Mouse (Mus musculus): Measurements from ENCODE around the gene Creld2. TPM values are rescaled to one million over a fixed set of nuclear protein-coding genes. Genes with fewer than 3 reads are reported as not detected.
A peak's percentile ranks its signal among the peaks of the same experiment; 100 is the strongest.

Creld2 gene
- polyA plus RNA-seq, 1 experiment from 2014 or later, result 81.7 TPM

GRCm38 (mm10) chr15:88867368-88868023, 48.0 kb downstream of the Creld2 start:
- Histone ChIP-seq H3K36me3 (ENCODE audit: control insufficient read depth, insufficient read depth, low read length) (peaks cover 12% of the 10 kb centered on the region), H3K4me2 (no peak overlapping the region), H3K9me3 (ENCODE audit: control insufficient read depth, low read length) (no peaks in the 10 kb centered on the region), H3K9ac (ENCODE audit: low read length) (no peak overlapping the region), H3K4me3 (ENCODE audit: low read depth, low read length) (no peak overlapping the region), H3K27ac (ENCODE audit: low read depth, low read length) (no peak overlapping the region), H3K4me1 (ENCODE audit: control insufficient read depth, insufficient read depth, low read length) (peaks cover 22% of the 10 kb centered on the region), H3K27me3 (ENCODE audit: control insufficient read depth, insufficient read depth, low read length) (no peaks in the 10 kb centered on the region)
- WGBS, result 44% methylated on average over 5 of the region's 5 CpGs
- no peak for ATAC-seq (ENCODE audit: low FRiP score)
- no peak for DNase-seq (ENCODE audit: low spot score, missing footprints)

- H3K9me3 ChIP-seq (ENCODE audit: control insufficient read depth, low read length), result no peaks in the 10 kb centered on the region
- H3K36me3 ChIP-seq (ENCODE audit: control insufficient read depth, insufficient read depth, low read length), result peaks cover 12% of the 10 kb centered on the region
- peaks cover 15% of the 10 kb centered on the region for H3K4me1 ChIP-seq (ENCODE audit: control insufficient read depth, insufficient read depth, low read length)
- 89% methylated on average over 6 of the region's 6 CpGs for whole genome bisulfite sequencing
- H3K9ac ChIP-seq (ENCODE audit: low read length), result no peak overlapping the region
- ATAC-seq (ENCODE audit: low FRiP score) (no peak), DNase-seq (ENCODE audit: low spot score, missing footprints) (no peak)
- H3K4me3 ChIP-seq (ENCODE audit: low read depth, low read length), result no peak overlapping the region
- H3K4me2 ChIP-seq, result no peak overlapping the region
- H3K27me3 ChIP-seq (ENCODE audit: control insufficient read depth, insufficient read depth, low read length), result no peaks in the 10 kb centered on the region
- H3K27ac ChIP-seq (ENCODE audit: low read depth, low read length), result no peak overlapping the region
These were observed 48.7 kb downstream of the Creld2 start for GRCm38 (mm10) chr15:88868024-88868742.

DNA sequence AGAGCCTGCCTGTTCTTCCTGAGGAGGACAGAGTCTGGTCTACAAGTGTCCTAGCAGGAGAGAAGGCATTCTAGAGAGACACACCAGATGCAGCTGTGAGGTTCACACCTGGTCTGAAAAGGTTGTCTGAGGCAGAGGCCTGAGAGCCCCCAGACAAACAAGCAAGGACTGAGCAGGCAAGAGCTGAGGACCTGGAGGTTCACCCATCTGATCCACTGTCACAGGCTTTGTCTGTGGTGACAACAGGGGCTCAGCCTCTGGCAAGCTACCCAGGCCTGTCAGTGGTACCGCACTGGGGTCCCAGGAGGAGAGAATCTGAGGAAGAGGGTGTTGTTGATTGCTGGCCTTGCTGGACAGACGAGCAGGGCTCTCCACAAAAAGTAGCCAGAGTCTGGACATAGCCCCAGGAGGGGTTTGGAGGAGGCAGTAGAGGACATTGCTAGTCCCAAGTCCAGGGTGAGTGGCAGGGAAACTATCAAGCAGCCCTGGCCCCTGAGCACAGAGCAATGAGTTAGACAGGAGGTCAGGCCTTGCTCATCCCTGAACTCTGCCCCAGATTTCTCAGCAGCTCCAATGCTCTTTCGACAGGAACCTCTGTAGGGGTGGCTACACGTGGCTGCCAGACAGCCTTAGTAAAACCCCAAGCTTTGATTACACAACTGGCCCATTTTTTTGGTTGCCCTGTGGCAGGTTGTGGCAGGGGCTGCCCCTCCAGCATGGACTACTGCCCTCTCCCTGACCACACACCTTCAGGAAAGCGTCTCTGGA, 51.2 kb downstream of the Creld2 start:
- Histone ChIP-seq H3K36me3 (ENCODE audit: control insufficient read depth, insufficient read depth, low read length) (no peaks in the 10 kb centered on the region; the same call in 1 of the 2 replicates), H3K4me3 (ENCODE audit: low read depth, low read length) (no peak overlapping the region), H3K27me3 (ENCODE audit: control insufficient read depth, insufficient read depth, low read length) (no peaks in the 10 kb centered on the region), H3K27ac (ENCODE audit: low read depth, low read length) (no peak overlapping the region), H3K9ac (ENCODE audit: low read length) (no peak overlapping the region), H3K4me1 (ENCODE audit: control insufficient read depth, insufficient read depth, low read length) (no peaks in the 10 kb centered on the region), H3K9me3 (ENCODE audit: control insufficient read depth, low read length) (no peaks in the 10 kb centered on the region), H3K4me2 (no peak overlapping the region)
- DNase-seq (ENCODE audit: low spot score, missing footprints) (no peak), ATAC-seq (ENCODE audit: low FRiP score) (no peak)
- WGBS, result 82% methylated on average over 5 of the region's 5 CpGs

DNA sequence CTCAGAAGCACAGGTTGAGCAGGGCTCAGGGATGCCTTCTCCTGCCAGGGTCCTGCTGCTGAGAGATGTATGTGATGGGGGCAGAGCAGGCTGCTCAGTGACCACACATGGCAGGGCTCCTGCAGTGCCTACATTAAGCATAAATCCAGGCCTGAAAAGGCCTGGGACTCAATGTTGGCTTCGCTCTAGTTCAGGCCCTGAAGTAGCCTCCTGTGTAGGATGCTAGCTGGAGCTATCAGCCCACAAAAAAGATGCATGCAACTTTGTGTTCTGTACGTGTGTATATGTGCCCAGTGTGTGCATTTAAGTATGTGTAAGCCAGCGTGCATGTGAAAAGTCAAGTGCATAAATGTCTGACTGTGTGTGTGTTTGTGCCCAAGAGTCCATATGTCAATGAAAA, 54.6 kb downstream of the Creld2 start:
- ATAC-seq (ENCODE audit: low FRiP score), result no peak
- H3K4me1 ChIP-seq (ENCODE audit: control insufficient read depth, insufficient read depth, low read length), result no peaks in the 10 kb centered on the region
- H3K9me3 ChIP-seq (ENCODE audit: control insufficient read depth, low read length), result no peaks in the 10 kb centered on the region
- no peaks in the 10 kb centered on the region for H3K36me3 ChIP-seq (ENCODE audit: control insufficient read depth, insufficient read depth, low read length)
- H3K4me3 ChIP-seq (ENCODE audit: low read depth, low read length), result no peak overlapping the region
- no peak overlapping the region for H3K4me2 ChIP-seq
- no peaks in the 10 kb centered on the region for H3K27me3 ChIP-seq (ENCODE audit: control insufficient read depth, insufficient read depth, low read length)
- H3K9ac ChIP-seq (ENCODE audit: low read length), result no peak overlapping the region
- H3K27ac ChIP-seq (ENCODE audit: low read depth, low read length), result no peak overlapping the region
- 79% methylated on average over 3 of the region's 3 CpGs for WGBS
- no peak for DNase-seq (ENCODE audit: low spot score, missing footprints)

GRCm38 (mm10) chr15:88874477-88874876, 55.0 kb downstream of the Creld2 start:
- ATAC-seq (ENCODE audit: low FRiP score) (no peak), DNase-seq (ENCODE audit: low spot score, missing footprints) (no peak)
- H3K4me3 ChIP-seq (ENCODE audit: low read depth, low read length), result no peak overlapping the region
- WGBS, result 86% methylated on average over 6 of the region's 6 CpGs
- H3K36me3 ChIP-seq (ENCODE audit: control insufficient read depth, insufficient read depth, low read length), result no peaks in the 10 kb centered on the region
- H3K4me1 ChIP-seq (ENCODE audit: control insufficient read depth, insufficient read depth, low read length), result no peaks in the 10 kb centered on the region
- no peak overlapping the region for H3K27ac ChIP-seq (ENCODE audit: low read depth, low read length)
- no peaks in the 10 kb centered on the region for H3K27me3 ChIP-seq (ENCODE audit: control insufficient read depth, insufficient read depth, low read length)
- H3K9me3 ChIP-seq (ENCODE audit: control insufficient read depth, low read length), result no peaks in the 10 kb centered on the region
- H3K9ac ChIP-seq (ENCODE audit: low read length), result no peak overlapping the region
- no peak overlapping the region for H3K4me2 ChIP-seq

DNA sequence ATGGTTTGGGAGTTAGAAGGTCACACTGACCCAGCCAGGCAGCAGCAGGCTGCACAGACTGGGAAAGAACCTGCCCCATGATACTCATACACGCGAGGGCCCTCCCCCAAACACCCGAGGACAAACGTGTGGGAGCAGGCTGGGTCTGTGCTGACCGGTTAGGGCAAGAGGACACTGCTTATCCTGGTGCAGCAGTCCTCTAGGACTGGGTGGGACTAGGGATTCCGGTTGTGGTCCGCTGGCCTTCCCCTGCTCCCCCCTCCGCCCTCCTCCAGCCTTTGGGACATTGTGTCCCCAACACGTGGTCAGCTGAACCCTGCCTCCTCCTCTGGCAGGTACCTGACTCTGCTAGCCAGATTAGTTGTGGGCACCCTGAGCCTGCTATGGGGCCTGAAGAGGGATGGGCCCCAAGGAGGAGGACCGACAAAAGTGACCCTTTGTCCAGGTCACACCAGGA, 56.2 kb downstream of the Creld2 start:
- Histone ChIP-seq H3K4me2 (no peak overlapping the region), H3K9ac (ENCODE audit: low read length) (no peak overlapping the region), H3K4me1 (ENCODE audit: control insufficient read depth, insufficient read depth, low read length) (no peaks in the 10 kb centered on the region), H3K9me3 (ENCODE audit: control insufficient read depth, low read length) (no peaks in the 10 kb centered on the region), H3K36me3 (ENCODE audit: control insufficient read depth, insufficient read depth, low read length) (no peaks in the 10 kb centered on the region), H3K4me3 (ENCODE audit: low read depth, low read length) (no peak overlapping the region), H3K27me3 (ENCODE audit: control insufficient read depth, insufficient read depth, low read length) (no peaks in the 10 kb centered on the region), H3K27ac (ENCODE audit: low read depth, low read length) (no peak overlapping the region)
- WGBS, result 31% methylated on average over 10 of the region's 10 CpGs
- DNase-seq (ENCODE audit: low spot score, missing footprints), result peak; percentile 85
- peak; percentile 16; the same call in 1 of the 2 replicates for ATAC-seq (ENCODE audit: low FRiP score)

Other genes with a start within 250 kb of the Creld2 start
- gene Zdhhc25, start 219.3 kb upstream of the Creld2 start, polyA plus RNA-seq (2014; fragmentation: Nextera tagmentation; extraction: Ambion mirVana), result not detected in 2 replicates
- gene Brd1, start 85.4 kb upstream of the Creld2 start, polyA plus RNA-seq (2014; fragmentation: Nextera tagmentation; extraction: Ambion mirVana), result 25.9 and 27.6 TPM in 2 replicates
- 42.5 and 45.6 TPM in 2 replicates for gene Zbed4, start 68.0 kb upstream of the Creld2 start, polyA plus RNA-seq (2014; fragmentation: Nextera tagmentation; extraction: Ambion mirVana)
- gene Alg12, start 328 bp upstream of the Creld2 start, polyA plus RNA-seq (2014; fragmentation: Nextera tagmentation; extraction: Ambion mirVana), result 10.8 and 11.0 TPM in 2 replicates
- gene Pim3, start 42.5 kb downstream of the Creld2 start, polyA plus RNA-seq (2014; fragmentation: Nextera tagmentation; extraction: Ambion mirVana), result 30.1 and 30.5 TPM in 2 replicates
- gene Ttll8, start 134.8 kb downstream of the Creld2 start, polyA plus RNA-seq (2014; fragmentation: Nextera tagmentation; extraction: Ambion mirVana), result not detected in 2 replicates
- gene Mlc1, start 159.4 kb downstream of the Creld2 start, polyA plus RNA-seq (2014; fragmentation: Nextera tagmentation; extraction: Ambion mirVana), result 2.6 and 3.7 TPM in 2 replicates
- gene Mov10l1, start 163.3 kb downstream of the Creld2 start, polyA plus RNA-seq (2014; fragmentation: Nextera tagmentation; extraction: Ambion mirVana), result not detected in 2 replicates
- gene Panx2, start 240.1 kb downstream of the Creld2 start, polyA plus RNA-seq (2014; fragmentation: Nextera tagmentation; extraction: Ambion mirVana), result 0.87 and 0.89 TPM in 2 replicates

Data from midbrain, embryonic 11.5 days (tissue).